Mouse (Mus musculus): ENCODE measurements around the gene Prkar1b.
A peak's percentile ranks its signal among the peaks of the same experiment; 100 is the strongest.

Prkar1b gene

DNA sequence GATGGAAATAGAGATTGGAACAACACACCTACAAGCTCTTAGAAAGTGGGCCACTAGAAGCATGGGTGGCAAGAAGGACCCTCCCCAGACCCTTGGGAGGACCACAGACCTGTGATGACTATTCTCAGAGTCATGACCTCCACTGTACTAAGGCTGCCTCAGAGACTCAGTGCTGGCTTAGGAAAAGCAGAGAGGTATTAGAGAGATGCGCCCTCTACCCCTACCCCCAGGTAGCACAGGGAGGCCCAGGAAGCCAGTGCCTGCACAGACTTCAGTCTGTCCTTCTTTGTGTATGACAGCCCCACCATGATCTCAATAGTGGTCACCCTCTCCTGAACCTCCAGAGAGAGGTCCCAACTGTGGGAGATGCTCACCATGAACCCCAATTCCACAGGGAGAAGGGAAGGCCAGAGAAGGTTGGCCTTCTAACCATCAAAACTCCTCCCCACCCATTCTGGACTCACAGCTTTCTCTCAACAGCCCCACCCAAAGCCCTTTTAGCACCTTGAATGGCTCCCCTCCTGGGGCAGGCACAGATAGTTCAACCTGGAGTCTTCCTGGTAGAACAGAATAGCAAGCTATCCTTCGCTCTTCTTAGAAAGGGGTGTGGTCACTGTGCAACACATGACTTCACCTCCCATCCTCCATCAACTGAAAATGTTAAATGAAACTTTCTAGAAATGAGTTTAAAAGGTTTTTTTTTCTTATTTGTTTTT is 39.5 kb downstream of the Prkar1b start:
- DNase-seq (ENCODE audit: low read depth, low spot score), result peak; percentile 54

DNA sequence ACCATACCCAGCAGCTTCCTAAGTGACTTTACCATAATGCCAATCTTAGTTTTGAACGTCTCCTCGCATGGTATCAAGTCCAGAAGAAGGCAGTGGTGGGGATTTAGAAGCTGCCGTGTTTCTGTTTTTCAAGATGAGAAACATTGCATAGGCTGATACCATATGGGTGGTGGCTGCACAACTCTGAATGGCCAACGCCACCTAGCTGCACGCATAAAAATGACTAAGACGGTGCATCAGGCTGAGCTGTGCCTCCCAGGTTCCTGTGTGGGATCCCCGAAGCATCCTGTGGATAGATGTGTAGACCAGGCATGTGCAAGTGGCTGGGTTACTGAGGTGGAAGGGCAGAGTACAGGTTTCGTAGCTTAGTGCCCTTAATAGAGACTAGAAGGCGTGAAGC is 42.0 kb downstream of the Prkar1b start:
- peak; percentile 49 for DNase-seq (ENCODE audit: low read depth, low spot score)

DNA sequence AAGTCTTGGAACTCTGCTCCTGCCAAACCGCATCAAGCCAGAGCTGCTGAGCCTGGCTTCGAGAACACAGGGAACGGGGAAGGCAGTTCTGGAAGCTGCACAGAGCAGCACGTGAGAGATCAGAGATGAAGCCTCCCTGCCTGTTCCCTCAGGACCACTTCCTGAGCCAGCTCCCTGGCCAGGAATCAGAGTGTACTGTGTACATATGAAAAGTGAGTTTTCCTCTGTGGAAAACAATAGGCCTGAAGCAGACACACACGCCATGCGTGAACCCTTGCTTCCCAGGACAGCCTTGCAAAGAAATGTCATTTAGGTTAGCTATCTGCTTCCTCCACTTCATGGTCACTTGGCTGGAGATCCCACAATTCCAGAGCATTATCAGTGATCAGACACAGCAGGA is 48.0 kb downstream of the Prkar1b start:
- no peak for DNase-seq (ENCODE audit: low read depth, low spot score)

DNA sequence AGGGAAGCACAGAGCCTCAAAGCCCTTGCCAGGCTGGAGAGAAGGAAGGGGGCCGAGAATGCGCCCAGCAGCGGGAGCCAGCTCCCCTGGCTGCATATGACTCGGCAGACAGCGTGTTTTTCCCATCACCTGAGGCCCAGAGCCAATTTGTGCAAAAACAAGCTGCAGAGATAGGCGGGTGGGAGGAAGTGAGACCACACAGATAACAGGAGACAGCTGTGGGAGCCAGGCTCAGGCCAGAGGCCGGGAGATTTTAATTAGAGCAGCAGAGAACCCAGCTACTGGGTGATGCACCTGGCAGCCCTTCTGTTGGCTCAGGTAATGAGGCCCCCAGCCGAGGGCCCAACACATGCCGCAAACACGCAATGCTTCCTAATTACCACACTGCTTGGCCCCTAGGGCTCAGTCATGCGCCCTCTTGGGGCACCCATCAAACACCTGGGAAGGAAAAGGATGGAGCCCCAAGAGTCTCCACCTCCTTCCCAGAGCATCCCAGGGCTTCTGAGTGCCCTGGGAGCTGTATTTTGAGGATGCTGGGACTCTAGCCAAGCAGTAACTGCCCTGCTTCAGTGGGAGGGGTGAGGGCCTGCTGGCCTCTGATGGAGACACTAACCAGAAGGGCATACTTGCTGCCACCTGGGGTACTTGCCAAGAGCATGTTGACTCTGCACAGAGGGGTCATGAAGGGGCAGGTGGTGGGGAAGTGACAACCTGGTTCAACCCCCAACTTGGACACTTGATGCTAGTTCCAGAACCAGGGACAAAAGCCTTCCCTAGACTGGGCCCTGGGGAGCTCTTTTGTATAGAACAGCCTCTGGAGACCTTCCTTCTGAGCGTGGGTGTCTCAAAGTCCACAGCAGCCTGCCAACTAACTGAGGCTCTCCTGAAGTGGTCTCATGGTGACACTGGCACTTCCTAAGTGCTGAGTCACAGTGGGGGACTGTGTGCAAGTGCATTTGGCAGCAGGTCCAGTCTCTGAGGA is 50.5 kb downstream of the Prkar1b start:
- no peak for DNase-seq (ENCODE audit: low read depth, low spot score)

DNA sequence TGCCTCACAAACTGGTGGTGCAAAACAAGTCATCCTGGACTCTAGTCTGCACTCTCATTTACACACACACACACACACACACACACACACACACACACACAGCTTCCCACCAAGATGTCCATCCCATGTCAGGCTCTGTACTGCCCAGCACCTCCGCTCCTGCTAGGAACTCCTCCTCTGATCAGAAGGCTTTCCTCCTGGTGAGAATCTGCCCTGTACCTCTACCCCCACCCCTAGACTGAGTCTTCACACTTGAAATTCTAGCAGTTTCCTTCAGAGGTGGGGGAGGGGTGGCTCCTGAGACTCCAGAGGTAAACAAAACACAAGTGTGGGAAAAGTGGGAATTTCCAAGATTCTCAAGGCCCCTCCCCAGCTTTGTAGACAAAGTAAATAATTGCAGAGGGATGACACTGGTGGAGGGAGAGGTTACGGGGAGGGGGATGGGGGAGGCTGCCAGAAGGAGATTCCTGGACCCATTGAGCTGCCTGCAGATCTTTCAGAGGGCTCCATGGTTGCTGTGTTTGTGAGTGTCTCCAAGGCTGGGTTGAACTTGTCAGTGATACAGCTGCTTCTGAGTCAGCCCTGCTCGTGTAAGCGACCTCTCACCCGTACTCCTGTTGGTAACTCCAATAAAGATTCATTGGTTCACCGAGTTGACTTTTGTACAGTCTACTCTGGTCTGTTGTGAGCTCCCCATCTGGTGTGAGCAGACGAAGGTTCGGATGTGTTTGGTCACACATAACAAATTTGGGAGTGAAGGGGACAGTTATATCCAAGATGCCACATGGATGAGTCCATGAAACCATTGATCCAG is 54.3 kb downstream of the Prkar1b start:
- DNase-seq (ENCODE audit: low read depth, low spot score), result no peak

DNA sequence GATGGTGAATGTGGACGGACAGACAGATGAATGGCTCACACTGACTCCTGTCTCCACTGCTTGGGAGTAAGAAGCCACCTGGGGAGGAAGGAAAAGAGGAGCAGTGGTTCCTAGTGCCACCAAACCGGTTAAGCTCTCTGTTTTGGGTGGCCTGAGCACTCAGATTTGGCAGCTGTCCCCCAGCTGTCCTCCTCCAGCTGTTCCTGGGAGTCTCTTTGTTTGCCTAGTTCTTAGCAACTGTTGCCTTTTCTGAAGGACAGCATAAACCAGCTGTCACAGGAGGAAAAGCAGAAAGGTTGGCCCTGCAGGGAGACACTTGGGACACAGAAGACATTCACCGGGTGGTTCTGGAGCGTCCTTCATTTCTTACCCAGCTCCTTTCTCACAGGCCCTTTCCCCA is 56.3 kb downstream of the Prkar1b start:
- no peak for DNase-seq (ENCODE audit: low read depth, low spot score)

DNA sequence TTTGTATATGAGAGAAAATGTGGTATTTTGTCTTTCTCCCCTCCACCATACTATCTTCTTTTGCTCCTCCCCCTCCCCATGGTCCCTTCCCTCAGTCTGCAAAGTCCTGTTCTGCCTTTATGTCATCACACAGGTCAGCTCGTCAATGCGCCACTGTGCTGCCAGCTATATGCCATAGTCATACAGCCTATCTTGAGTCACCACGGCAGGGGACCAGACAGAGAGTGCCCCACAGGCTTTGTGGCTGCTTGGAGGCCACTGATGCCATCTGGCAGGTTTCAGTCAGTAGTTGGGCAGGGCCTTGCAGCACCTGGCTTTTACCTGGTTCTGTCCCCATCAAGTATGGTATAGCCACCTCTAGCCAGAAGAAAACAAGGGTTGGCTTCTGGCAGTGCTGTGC is 58.1 kb downstream of the Prkar1b start:
- no peak for DNase-seq (ENCODE audit: low read depth, low spot score)

DNA sequence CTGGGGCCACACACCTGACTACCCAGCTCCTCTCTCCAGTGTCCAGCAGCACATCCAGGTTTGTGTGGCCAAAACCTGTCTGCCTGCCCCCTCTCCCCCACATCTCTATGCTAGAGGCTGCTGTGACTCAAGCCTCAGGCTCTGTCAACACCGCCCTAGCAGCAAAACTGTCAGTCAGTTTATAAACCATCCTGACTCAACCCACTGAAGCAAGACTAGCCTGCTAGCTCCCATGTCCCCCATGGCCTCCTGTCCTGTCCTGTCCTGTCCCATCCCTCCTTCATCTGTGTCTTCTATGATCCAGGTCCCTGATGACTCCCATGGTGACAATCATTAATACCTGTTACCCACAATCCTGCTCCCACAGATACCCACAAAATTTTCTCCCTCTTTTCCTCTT is 59.6 kb downstream of the Prkar1b start:
- DNase-seq (ENCODE audit: low read depth, low spot score), result no peak

DNA sequence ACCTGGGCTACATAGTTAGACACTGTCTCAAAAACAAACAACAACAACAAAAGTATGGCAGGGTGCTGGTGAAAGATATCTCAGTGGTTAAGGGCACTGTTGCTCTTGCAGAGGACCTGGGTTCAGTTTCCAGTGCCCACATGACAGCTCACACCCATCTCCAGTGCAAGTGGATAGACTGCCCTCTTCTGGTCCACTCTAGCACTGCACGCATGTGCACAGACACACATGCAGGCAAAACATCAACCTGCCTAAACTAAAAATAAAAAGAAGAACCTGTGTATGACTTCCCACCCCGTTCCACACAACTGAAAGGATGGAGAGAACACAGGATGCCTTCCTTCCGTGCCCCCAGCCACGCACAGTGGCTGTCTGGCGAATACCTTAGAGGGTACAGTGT is 61.6 kb downstream of the Prkar1b start:
- DNase-seq (ENCODE audit: low read depth, low spot score), result peak; percentile 40

DNA sequence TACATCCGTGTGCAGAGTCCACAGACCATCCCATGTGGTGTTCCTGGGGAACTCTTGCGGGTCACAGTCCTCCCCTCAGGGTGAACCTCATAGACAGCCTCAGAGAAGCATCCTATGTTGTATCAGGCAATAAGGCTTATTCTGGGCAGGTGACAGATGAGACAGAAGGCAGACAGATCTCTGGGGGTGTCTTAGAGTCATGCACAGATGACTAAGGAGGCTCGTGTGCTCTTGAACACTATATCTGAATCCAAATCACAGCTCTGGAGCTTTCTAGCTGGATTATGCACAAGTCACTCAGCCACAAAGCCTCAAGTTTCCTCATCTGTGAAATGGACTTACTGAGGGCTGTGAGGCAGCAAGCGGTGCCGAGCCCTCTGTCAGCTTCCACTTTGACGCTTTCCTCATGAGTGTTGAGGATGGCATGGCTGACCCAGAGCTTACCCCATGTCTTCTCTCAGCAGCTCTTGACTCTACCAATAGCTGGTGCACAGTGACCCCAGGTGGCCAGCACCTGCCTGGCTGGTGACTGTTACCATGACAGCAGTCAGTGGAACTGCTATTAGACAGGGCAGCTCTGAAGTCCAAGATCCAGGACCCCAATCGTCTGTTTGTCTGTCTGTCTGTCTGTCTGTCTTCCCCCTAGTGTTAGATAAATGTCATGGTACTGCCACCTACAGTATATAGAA is 64.8 kb downstream of the Prkar1b start:
- DNase-seq (ENCODE audit: low read depth, low spot score), result peak; percentile 19

DNA sequence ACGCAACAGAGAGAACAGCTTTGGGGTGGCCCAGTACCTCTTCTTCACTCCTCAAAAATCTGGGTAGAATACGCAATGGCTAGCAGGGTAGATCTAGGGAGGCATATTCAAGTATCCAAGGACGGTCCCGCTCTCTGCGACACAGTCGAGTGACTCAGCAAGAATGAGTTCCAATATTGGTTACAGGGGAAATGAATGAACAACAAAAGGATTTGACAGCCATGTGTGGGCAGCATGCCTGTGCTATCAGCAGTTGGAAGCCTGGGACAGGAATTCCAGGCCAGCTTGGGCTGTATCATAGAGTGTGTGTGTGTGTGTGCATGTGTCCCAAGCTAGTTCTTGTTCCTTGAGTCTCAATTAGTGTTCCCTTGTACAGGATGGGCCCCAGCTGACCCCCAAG is 65.5 kb downstream of the Prkar1b start:
- DNase-seq (ENCODE audit: low read depth, low spot score), result no peak

DNA sequence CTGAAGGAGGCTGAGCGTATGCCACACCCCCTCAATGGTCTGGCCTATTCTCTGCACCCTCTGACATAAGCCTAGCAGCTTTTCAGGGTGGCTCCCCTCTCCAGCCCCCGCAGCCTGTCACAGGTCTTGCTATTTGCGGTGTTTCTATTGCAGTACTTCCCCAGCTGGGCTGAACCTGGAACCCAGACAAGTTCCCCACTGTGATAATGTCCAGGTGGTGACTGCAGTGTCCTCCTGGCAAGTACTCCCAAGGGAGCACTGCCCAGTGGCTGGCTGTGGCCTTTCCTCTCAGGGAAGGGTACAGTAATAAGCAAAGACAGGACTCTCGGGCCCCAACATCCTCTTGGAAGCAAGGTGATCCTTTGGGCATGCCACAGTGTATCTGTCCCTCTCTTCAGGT is 66.0 kb downstream of the Prkar1b start:
- DNase-seq (ENCODE audit: low read depth, low spot score), result no peak

DNA sequence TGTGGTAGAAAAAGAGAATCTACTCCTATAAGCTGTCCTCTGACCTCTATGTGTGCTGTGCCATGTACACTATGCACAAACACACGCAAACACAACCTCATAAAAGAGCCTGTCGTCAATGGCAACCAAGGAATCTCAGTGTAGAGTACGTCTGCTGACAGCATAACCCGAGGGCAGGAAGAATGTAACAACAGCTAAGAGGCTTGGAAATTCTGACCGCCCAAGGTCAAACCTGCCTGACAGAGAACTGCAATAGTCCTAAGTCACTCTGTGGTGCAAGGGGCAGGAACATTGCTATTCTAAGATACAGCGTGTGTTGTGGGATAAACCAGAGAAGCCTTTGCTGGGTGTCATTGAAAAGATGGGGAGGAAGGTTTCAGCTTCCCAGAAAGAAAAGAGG is 68.4 kb downstream of the Prkar1b start:
- no peak for DNase-seq (ENCODE audit: low read depth, low spot score)

DNA sequence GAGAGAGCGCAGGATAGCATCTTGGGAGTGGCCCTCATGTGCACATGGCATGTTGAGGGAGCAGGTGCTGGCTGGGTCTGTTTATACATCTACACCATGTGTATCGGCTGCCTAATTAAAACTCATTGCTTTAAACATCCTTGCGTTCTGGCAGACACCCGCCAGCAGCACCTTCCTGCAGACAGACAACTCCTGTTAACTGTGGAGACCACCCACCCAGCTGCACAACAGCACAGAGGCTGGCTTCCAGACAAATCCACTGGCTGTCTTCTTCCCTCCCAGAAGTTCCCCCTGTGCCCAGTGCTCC is 71.7 kb downstream of the Prkar1b start:
- no peak for DNase-seq (ENCODE audit: low read depth, low spot score)

DNA sequence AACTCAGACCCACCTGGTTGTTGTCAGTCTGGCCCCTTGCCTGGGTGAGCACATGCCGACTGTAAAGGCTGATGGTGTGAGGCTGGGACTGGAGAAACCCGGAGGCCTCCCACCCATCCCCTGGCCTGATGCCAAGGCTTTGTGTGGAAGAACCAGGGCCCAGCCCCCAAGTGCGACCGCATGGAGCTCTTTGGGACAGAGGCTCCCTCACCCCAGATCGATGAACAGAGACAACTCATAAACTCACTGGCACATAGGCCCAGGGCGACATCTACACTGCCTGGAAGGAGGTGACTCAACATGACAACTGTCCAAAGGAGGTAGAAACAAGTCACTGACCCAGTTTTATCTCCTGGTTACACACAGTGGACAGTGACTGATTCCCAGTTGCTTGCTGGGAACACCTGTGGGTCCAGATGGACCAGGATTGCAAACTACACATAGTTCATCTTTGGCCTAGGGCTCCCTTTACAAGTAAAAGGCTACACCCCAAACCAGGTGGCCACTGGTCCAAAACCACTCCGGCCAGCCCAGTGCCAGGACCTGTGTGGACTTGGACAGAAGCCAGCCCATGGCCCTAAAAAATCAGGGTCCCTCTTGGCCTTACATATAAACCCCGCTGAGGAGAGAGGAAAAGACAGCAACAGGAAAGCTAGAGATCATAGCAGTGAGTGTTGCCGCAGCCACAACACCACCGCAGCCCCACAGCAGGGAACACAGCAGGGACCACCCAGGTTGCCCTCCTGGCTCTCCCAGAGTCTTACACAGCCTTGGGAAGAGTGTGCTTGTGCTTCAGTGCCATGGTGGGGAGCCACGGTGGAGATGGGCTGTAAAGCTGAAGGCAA is 72.3 kb downstream of the Prkar1b start:
- DNase-seq (ENCODE audit: low read depth, low spot score), result no peak

DNA sequence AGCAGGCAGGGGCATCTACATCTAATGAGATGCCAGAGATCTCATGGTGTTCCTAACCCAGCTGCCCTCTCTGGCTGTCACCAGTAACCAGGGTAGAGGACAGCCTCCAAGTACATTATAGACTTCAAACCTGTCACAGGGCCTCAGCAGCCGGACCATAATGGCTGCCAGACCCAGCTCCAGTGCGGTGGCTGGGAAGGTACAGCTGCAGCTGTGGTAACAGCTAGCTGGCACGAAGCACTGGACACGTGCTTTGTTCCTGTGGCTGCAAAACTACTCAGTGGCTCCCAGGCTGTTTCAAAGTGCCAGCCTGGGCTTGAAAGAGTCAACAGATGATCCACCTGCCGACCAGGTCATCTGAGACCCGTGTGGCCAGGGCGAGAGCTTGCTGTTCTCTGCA is 73.4 kb downstream of the Prkar1b start:
- DNase-seq (ENCODE audit: low read depth, low spot score), result no peak

DNA sequence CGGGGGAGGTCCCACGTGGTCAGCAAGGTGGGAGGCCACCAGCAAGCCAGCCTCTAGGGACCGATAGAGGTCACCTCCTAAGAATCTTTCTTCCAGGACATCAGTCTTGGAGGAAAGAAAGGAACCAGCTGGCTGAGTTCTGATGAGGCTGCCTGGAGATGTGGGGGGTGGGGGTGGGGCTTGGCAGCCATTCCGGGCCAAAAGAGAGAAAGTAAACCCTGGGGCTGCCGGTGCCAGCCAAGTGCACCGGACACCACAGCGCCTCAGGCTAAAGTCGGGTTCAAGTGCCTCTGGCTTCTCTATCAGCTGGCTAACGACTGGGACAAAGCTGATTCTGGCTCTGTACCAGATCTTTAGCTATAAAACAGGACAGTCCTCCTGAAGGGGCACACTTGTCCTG is 74.0 kb downstream of the Prkar1b start:
- no peak for DNase-seq (ENCODE audit: low read depth, low spot score)

DNA sequence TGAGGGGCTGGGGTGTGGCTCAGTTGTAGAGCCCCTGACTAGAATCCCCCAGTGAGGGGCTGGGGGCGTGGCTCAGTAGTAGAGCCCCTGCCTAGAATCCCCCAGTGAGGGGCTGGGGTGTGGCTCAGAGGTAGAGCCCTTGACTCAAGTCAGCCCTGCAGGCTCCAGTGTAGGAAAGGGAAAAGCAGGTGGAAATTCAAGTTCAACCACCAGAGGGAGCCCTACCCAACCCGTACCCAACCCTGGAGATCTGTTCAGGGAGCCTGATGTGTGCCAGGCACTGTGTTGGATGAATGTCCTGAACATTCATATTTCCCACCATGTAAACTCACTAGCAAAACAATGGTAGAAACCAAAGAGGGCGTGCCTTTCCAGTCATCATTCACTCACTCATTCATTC is 74.7 kb downstream of the Prkar1b start:
- peak; percentile 85 for DNase-seq (ENCODE audit: low read depth, low spot score)

DNA sequence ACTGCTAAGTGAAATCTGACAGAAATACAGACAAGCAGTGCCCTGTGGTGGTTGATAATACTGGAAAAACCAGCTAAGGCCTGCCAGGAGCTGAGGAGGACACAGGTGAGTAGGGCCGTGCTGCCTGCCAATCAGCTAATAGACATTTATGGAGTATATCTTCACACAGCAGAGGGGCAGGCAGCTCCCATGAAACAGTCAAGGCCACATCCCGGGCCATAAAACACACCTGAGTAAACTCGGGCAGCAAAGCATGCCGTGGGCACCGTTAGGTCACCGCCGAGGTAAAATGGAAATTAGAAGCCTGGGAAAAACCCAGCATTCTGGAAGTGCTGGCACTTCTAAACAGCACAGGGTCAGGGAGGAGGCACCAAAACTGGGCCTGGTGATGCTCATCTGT is 75.8 kb downstream of the Prkar1b start:
- DNase-seq (ENCODE audit: low read depth, low spot score), result no peak

DNA sequence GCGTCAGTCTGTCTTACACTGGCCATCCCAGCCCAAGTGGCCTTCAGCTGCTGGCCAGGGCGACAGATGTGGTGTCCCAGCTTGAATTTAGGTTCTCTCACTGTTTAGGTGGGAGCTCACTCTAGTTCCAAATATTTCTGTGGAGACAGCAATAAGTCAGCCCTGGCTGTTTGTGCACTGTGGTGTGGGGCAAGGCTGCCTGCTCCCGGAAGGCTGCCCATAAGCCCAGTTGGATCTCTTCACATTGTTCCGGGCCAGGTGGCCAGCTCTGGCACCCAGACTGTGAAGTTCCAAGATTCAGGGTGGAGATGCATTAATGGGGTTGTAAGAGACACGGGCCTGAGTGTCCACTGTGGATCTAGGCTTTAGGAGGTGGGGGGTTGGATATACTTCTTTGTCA is 76.9 kb downstream of the Prkar1b start:
- DNase-seq (ENCODE audit: low read depth, low spot score), result no peak
